Mouse (Mus musculus) CH12.LX (cell line): ENCODE measurements at regions not wholly inside any gene's neighbourhood (a gene's known extent, or its start where the extent isn't known, plus 50 kb on each side); places are given as distances from the start of the nearest gene placed in this dataset.

Experiments
- DNase-seq: peaks from one replicate; pipeline ENCODE4 v3.0.0-alpha.2; 2013; ENCODE audit errors: extremely low read depth
- H3K27ac ChIP-seq: 2 replicates; pipeline ENCODE4 v1.5.1; 2012; ENCODE audit warnings: low read depth, mild to moderate bottlenecking, control low read depth, moderate library complexity; ENCODE audit not compliant: insufficient read depth
- H3K27me3 ChIP-seq: replicated peaks from 2 replicates; pipeline ENCODE3; 2012; ENCODE audit warnings: inconsistent platforms
- H3K36me3 ChIP-seq, 2 experiments: replicated peaks in 1 of 2; 2 replicates each; pipeline versions ENCODE3 to v1.6.1; 2012; ENCODE audit warnings: inconsistent platforms in 1 of 2, low read length in 1 of 2, mild to moderate bottlenecking in 1 of 2, mixed read lengths in 1 of 2, moderate library complexity in 1 of 2; ENCODE audit not compliant: control insufficient read depth in 1 of 2, insufficient read depth in 1 of 2
- H3K4me1 ChIP-seq, 2 experiments: 2 replicates each; pipeline ENCODE4 v1.6.1; 2012; ENCODE audit warnings: inconsistent platforms in 1 of 2, moderate library complexity in 1 of 2; ENCODE audit not compliant: insufficient read depth in 2 of 2, control insufficient read depth in 1 of 2
- H3K4me2 ChIP-seq: 2 replicates; pipeline ENCODE4 v1.6.1; 2012; ENCODE audit warnings: low read depth, mild to moderate bottlenecking, control low read depth; ENCODE audit not compliant: poor library complexity, insufficient read depth, severe bottlenecking
- H3K4me3 ChIP-seq, 3 experiments: fragments of 150-350 bp in 1 of 3; sonication (generic) in 1 of 3; replicated peaks in 1 of 3; 2 replicates each; pipeline versions ENCODE3 to v1.5.1; 2011 to 2012; ENCODE audit warnings: low read depth in 2 of 3, low read length in 2 of 3, mild to moderate bottlenecking in 2 of 3, moderate library complexity in 2 of 3, control low read depth in 1 of 3, improper control_type of control experiment in 1 of 3, inconsistent platforms in 1 of 3, mixed read lengths in 1 of 3; ENCODE audit not compliant: poor library complexity in 1 of 3
- H3K79me2 ChIP-seq: replicated peaks from 2 replicates; pipeline ENCODE4 v1.6.1; 2012; ENCODE audit warnings: mild to moderate bottlenecking, moderate library complexity; ENCODE audit not compliant: control insufficient read depth, poor library complexity, insufficient read depth, severe bottlenecking; ENCODE audit errors: extremely low read depth
- H3K9ac ChIP-seq: 2 replicates; pipeline ENCODE4 v1.6.1; 2012; ENCODE audit warnings: low read depth, mild to moderate bottlenecking, control low read depth, moderate library complexity; ENCODE audit not compliant: insufficient read depth
- H3K9me3 ChIP-seq: replicated peaks from 2 replicates; pipeline ENCODE3; 2012; ENCODE audit warnings: low read length, inconsistent platforms, mixed read lengths
- CHD1 ChIP-seq: IDR thresholded peaks from 2 replicates; pipeline ENCODE4 v1.6.1; 2012; ENCODE audit warnings: low read depth, low read length, improper control_type of control experiment, inconsistent platforms
- E2F4 ChIP-seq: IDR thresholded peaks from 2 replicates; pipeline ENCODE4 v1.6.1; 2011; ENCODE audit warnings: low read depth, low read length, improper control_type of control experiment; ENCODE audit not compliant: insufficient replicate concordance
- EP300 ChIP-seq: IDR thresholded peaks from 2 replicates; pipeline ENCODE4 v1.6.1; 2011; ENCODE audit warnings: low read length, improper control_type of control experiment
- ETS1 ChIP-seq: conservative IDR thresholded peaks from 2 replicates; pipeline ENCODE4 v1.6.1; 2012; ENCODE audit warnings: low read depth, mild to moderate bottlenecking, inconsistent platforms, low read length, improper control_type of control experiment, moderate library complexity
- HCFC1 ChIP-seq: IDR thresholded peaks from 2 replicates; pipeline ENCODE4 v1.6.1; 2012; ENCODE audit warnings: low read depth, mild to moderate bottlenecking, inconsistent platforms, low read length, improper control_type of control experiment
- MAFK ChIP-seq: IDR thresholded peaks from 2 replicates; pipeline ENCODE4 v1.6.1; 2011; ENCODE audit warnings: low read length, improper control_type of control experiment; ENCODE audit not compliant: insufficient replicate concordance
- MAX ChIP-seq: IDR thresholded peaks from 2 replicates; pipeline ENCODE4 v1.6.1; 2011; ENCODE audit warnings: low read length, improper control_type of control experiment
- MAZ ChIP-seq: IDR thresholded peaks from 2 replicates; pipeline ENCODE4 v1.6.1; 2012; ENCODE audit warnings: low read depth, mild to moderate bottlenecking, inconsistent platforms, low read length, improper control_type of control experiment, moderate library complexity
- MEF2A ChIP-seq: IDR thresholded peaks from 2 replicates; pipeline ENCODE4 v1.6.1; 2014; ENCODE audit warnings: low read depth, mild to moderate bottlenecking, inconsistent platforms, low read length, improper control_type of control experiment, borderline replicate concordance
- MXI1 ChIP-seq: IDR thresholded peaks from 2 replicates; pipeline ENCODE4 v1.6.1; 2011; ENCODE audit warnings: mild to moderate bottlenecking, low read depth, low read length, improper control_type of control experiment
- NRF1 ChIP-seq: IDR thresholded peaks from 2 replicates; pipeline ENCODE4 v1.6.1; 2014; ENCODE audit warnings: low read depth, mild to moderate bottlenecking, inconsistent platforms, low read length, improper control_type of control experiment, moderate library complexity
- POLR2AphosphoS2 ChIP-seq: IDR thresholded peaks from 2 replicates; pipeline ENCODE4 v1.6.1; 2011; ENCODE audit warnings: low read depth, low read length, improper control_type of control experiment
- RAD21 ChIP-seq: IDR thresholded peaks from 2 replicates; pipeline ENCODE4 v1.6.1; 2011; ENCODE audit warnings: low read depth, mild to moderate bottlenecking, low read length, improper control_type of control experiment, moderate library complexity
- RCOR1 ChIP-seq: conservative IDR thresholded peaks from 2 replicates; pipeline ENCODE4 v1.6.1; 2012; ENCODE audit warnings: low read depth, mild to moderate bottlenecking, inconsistent platforms, low read length, improper control_type of control experiment
- SIN3A ChIP-seq: IDR thresholded peaks from 2 replicates; pipeline ENCODE4 v1.6.1; 2012; ENCODE audit warnings: low read length, improper control_type of control experiment, inconsistent platforms
- TCF12 ChIP-seq: IDR thresholded peaks from 2 replicates; pipeline ENCODE4 v1.6.1; 2014; ENCODE audit warnings: low read depth, mild to moderate bottlenecking, inconsistent platforms, low read length, improper control_type of control experiment
- UBTF ChIP-seq: IDR thresholded peaks from 2 replicates; pipeline ENCODE4 v1.6.1; 2012; ENCODE audit warnings: low read depth, mild to moderate bottlenecking, inconsistent platforms, low read length, improper control_type of control experiment, moderate library complexity
- USF1 ChIP-seq: IDR thresholded peaks from 2 replicates; pipeline ENCODE4 v1.6.1; 2014; ENCODE audit warnings: low read depth, mild to moderate bottlenecking, inconsistent platforms, low read length, improper control_type of control experiment
- ZKSCAN1 ChIP-seq: IDR thresholded peaks from 2 replicates; pipeline ENCODE4 v1.6.1; 2012; ENCODE audit warnings: low read depth, inconsistent platforms, low read length, improper control_type of control experiment, borderline replicate concordance
- ZMIZ1 ChIP-seq: IDR thresholded peaks from 2 replicates; pipeline ENCODE4 v1.6.1; 2012; ENCODE audit warnings: low read depth, mild to moderate bottlenecking, inconsistent platforms, low read length, improper control_type of control experiment
- dilution Hi-C: fragments of 300-500 bp; cut with MboI; formaldehyde crosslinking; loops from 2 replicates; pipeline ENCODE4 v1.14.3; 2020; ENCODE audit warnings: low sequenced_read_pairs; ENCODE audit not compliant: extremely low pct_unique_long_range_greater_than_20kb, extremely low pct_ligation_motif_present
- in situ Hi-C: fragments of 300-500 bp; cut with MboI; formaldehyde crosslinking; loops from 3 replicates; pipeline ENCODE4 v1.14.3; 2019; ENCODE audit warnings: low sequenced_read_pairs, low pct_ligation_motif_present, low pct_unique_long_range_greater_than_20kb, mixed read lengths

GRCm38 (mm10) chr12:107560100-107560499 lies 71.7 kb downstream of the 3110018I06Rik start:
- in situ Hi-C loops: no loop called here
- H3K9me3 ChIP-seq: peaks cover 77% of the 10 kb centered on the region
- no peak for DNase-seq
- no peaks in the 10 kb centered on the region for H3K36me3 ChIP-seq
- H3K4me1 ChIP-seq: no peaks in the 10 kb centered on the region
- no peak overlapping the region for H3K4me2 ChIP-seq
- TF ChIP-seq TCF12 (no peak), ETS1 (no peak), RAD21 (no peak), RCOR1 (no peak), ZMIZ1 (no peak), USF1 (no peak), MEF2A (no peak), MAX (no peak), MAFK (no peak), MXI1 (no peak), CHD1 (no peak), SIN3A (no peak), ZKSCAN1 (no peak), E2F4 (no peak), NRF1 (no peak), UBTF (no peak), POLR2AphosphoS2 (no peak), HCFC1 (no peak)
- H3K79me2 ChIP-seq: 0 out of 2 replicates have a peak, but pooled peaks cover 2% of the 10 kb centered on the region
- no peak overlapping the region for H3K27ac ChIP-seq
- H3K9ac ChIP-seq: no peak overlapping the region
- H3K4me3 ChIP-seq: no peak overlapping the region
- H3K27me3 ChIP-seq: no peaks in the 10 kb centered on the region
- dilution Hi-C loops: no loop called here

- Histone ChIP-seq H3K9ac (no peak overlapping the region), H3K4me2 (no peak overlapping the region), H3K27ac (no peak overlapping the region), H3K36me3 (no peaks in the 10 kb centered on the region), H3K79me2 (no peaks in the 10 kb centered on the region), H3K27me3 (no peaks in the 10 kb centered on the region), H3K4me3 (no peak overlapping the region), H3K9me3 (peaks cover 82% of the 10 kb centered on the region), H3K4me1 (no peaks in the 10 kb centered on the region)
- in situ Hi-C loops: no loop called here
- dilution Hi-C loops: no loop called here
- TF ChIP-seq MEF2A: no peak
- TF ChIP-seq SIN3A: no peak
- no peak for TF ChIP-seq ZKSCAN1
- no peak for TF ChIP-seq EP300
- no peak for TF ChIP-seq MAZ
- DNase-seq: no peak
Measured at GRCm38 (mm10) chr12:107572586-107572985, 84.2 kb downstream of the 3110018I06Rik start.
